Mouse (Mus musculus) kidney, adult 11 months (tissue): ENCODE results near the gene Bcl3.
A peak's percentile ranks its signal among the peaks of the same experiment; 100 is the strongest.
"Not testable (repeated sequence)": the region's sequence is repeated elsewhere in the genome, so short reads cannot be mapped to it uniquely, and the experiment has no call there.

Experiments used
- DNase-seq: peaks from one replicate; pipeline ENCODE4 v3.0.0; 2022

Bcl3 gene

DNA sequence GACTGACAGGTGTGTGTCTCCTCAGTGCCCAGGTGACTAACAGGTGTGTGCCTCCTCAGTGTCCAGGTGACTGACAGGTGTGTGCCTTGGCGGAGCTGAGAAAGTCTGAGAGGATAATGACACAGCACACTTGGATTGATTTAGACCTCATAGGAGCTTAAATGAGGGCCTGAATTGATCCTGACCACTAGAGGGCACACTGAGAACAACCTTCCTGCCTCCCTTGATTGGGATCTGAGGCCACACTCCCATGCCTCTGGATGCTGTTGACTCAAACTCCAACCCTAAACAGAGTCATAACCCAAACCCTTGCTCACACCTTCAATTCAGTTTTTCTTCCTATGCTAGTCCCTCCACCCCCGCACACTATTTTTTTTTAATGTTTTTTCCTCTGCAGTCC, 21.8 kb downstream of the Bcl3 start:
- peak; percentile 51 for DNase-seq

DNA sequence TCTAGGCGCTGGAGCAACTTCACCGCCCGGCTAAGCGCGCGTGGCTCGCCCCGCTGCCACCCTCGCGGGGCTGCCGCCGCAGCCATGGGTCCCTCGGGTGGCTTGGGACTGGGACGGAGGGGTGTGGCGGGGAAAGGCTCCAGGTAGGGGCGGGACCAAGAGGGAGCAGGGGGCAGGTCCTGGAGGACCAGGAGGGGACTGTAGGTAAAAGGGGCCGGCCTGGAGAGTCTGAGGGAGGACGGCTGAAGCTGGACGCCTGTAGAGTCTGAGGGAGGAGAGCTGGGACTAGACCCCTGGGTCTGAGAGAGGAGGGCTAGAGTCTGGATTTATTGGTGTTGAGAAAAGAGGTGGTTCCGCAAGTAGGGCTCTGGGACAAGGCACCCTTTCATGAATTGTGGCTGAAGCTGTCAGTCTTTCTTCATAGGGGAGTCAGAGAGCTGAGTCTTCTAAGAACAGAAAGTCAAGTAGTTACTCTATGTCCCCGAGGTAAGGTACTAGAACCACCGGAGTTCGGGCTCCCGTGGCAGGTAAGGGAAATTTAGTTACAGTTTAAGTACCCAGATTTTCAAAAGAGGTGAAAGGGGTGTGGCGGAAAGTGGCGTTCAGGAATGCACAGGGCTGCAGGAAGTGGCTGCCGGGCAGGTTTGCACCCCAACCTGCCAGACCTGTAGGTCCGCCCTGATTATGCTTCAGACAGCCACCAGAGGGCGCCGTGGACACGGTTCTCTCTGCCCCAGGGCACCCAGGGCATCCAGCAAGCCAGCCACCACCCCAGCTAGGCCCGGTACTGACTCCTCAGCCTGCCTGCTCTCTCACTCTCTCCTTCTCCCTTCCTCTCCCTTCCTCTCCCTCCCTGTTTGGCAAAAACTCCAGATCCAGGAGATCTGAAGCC, 25.6 kb downstream of the Bcl3 start, which contains the start of gene Cblc:
TSS of gene Cblc (minus strand) at position 113 of the 892 bp plus-strand sequence.
- DNase-seq: peak; percentile 93

DNA sequence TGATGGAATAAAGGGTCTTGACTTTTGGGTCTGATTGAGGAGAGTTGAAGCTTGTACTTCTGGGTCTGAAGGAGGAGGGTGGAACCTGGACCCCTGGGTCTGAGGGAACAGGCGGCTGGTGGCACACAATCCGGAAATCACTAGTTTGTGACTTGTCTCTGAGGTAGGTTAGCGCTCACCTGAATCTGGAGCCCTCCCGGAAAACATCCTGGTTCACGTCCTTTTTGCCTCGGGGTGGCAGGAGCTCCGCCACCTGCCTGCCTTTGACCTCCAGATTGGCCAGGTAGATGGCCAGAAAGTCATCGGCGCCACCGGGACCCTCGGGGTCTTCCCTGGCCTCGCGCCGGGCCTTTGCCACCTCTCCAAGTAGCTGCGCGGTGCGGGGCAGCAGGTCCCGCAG, 26.3 kb downstream of the Bcl3 start:
- peak; percentile 54 for DNase-seq

DNA sequence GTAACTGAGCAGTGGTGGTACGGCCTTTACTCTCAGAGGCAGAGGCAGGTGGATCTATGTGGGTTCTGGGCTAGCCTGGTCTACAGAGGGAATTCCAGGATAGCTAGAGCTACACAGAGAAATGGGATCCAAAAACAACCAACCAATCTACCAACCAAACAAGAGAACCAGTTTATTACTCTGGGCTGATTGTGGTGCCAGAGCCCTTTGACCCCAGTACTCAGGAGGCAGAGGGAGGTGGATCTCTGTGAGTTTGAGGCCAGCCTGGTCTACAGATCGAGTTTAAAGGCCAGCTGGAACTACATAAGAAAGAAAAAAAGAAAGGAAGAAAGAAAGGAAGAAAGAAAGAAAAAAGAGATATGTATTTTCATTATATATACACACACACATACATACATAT, 27.3 kb downstream of the Bcl3 start:
- DNase-seq: no peak

DNA sequence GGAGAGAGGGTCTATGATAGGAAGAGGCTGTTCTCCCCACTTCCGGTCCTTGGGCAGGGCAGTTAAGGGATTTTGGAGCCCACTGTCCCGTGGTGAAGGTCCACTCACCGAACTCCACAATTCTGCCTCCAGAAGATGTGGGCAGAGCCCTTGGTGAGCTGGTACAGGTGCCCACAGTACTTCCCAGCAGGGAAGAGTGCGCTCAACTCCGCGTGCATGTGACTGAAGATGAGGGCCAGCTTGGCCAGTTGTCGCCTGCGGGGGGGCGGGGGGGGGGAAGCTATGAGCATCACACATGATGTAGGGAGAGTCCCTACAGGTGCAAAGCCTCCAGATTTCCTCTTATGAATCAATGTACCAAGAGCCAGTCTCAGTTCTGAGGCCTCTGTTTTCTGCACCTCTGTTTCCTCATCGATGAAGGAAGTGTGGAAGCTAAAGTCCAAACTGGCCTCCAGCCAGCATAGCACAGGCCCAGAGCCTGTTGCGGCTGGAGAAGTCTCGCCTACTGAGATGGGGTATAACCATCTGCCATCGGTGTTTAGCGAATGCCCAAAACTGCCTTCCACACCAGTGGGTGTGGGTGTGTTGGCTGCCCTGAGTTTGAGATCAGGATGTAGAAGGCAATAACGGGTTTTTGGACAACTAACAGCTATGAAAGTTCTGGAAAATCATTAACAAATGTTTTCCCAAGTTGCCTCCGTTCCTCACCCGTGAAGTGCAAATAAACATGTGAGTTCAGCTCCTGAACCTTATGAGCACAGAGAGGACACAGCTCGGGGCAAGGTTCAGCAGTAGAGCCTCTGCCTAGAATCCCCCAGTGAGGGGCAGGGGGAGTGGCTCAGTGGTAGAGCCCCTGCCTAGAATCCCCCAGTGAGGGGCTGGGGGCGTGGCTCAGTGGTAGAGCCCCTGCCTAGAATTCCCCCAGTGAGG, 29.6 kb downstream of the Bcl3 start:
- DNase-seq: peak; percentile 75

DNA sequence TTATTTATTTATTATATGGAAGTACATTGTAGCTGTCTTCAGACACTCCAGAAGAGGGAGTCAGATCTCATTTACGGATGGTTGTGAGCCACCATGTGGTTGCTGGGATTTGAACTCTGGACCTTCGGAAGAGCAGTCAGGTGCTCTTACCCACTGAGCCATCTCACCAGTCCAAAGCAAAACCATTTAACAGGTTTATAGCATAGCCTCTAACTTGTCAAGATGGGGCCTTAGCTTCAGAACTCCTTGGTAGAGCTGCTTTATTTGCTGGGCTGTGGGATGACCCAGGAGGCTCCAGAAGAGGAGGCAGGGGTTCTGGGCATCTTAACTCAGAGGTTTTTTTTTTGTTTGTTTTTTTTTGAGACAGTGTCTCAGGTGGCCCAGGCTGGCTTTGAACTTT, 31.1 kb downstream of the Bcl3 start:
- DNase-seq: not testable (repeated sequence)

DNA sequence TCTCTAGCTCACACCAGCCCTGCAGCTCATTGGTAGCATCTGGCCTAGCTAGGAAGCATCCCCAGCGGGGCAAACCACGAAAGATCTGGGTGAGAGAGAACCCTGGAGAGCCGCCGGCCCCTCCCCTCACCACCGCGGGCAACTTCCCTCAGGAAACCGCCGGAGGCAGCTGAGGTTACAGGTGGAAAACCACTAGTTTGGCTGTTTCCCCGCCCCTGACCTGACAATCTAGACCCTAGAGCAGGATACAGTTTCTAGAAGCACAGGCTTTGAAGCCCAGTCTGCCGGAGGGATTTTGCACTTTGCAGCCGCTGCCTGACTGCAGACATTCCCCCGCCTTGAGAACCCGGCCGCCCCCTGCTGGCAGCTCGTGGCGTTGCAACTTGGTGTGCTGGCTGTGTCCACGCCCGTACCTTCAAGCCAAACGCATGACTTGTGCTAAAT, 32.6 kb downstream of the Bcl3 start:
- peak; percentile 74 for DNase-seq

DNA sequence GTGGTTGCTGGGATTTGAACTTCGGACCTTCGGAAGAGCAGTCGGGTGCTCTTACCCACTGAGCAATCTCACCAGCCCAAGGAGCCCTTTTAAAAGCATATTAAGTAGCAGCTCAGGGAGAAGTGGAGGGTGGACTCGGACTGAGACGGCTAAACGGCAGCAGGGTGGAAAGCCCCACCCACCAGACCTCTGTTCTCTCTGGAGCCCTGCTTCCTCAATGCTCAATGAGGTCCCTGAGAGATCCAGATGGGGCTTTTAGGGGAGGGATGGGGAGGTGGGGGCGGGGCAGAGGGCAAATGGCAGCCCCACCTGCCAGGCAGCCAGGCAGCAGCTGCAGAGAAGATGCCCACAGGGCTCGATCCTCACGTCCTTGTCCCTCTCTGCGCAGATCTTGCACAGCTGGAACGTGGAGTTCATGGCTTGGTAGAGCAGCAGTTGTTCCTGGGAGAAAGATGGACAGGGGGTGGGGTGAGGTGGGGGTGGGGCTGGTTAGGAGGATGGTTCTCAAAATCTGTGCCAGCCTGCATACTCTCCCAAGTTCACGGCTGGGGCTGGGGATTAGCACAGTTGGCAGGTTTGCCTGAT, 36.6 kb downstream of the Bcl3 start:
- no peak for DNase-seq

DNA sequence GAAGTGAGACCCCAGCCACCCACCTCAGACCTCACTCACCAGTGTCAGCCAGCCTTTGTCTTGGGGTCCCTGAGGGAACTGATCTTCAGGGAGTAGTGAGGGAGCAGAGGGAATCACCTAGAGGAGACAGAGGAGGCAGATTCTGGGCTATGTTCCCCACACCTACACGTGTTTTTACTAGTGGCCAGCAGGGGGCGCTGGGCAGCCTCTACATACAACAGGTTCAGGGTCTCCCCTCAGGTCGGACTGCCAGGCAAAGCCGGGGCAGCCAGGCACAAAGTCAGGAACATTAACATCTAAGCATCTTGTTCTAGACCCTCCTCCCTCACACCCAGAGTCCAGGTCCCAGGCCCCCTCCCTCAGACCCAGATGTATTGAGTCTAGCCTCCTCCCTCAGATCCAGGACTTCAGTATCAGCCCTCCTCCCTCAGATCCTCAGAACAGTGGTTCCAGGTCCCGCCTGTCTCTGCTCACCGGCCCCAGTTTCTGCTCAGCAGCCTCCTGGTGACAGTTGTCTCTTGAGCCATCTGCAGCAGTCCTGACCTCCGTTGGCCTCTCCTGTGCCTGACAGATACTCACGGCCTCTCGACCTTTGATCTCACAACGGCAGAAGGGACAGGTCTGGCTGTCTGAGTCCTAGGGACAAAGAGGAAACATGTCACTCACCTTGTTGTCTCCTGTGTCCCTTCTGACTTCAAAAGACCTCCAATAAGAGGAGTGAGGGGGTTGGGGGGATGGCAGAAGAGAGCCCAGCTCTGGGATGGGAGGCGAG, 37.6 kb downstream of the Bcl3 start:
- no peak for DNase-seq

DNA sequence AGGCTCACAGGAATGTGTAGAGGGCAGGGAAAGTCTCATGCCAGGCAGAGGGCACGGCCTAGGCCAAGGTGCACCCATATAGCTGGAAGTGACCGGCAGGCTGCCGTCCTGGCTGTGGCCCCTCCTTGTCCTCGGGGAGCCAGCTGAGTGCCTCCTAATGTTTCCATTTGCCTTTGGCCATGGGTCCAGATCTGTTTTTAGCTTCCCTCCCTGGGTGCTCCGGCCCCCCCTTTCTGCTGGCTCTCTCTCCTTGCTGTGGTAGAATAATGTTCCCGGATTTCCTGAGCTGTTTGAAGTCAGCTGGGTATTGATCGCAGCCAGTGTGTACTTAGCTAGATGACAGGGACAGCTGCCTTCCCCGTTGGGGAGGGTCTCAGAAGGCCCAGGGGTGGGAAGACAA, 38.9 kb downstream of the Bcl3 start:
- DNase-seq: no peak

DNA sequence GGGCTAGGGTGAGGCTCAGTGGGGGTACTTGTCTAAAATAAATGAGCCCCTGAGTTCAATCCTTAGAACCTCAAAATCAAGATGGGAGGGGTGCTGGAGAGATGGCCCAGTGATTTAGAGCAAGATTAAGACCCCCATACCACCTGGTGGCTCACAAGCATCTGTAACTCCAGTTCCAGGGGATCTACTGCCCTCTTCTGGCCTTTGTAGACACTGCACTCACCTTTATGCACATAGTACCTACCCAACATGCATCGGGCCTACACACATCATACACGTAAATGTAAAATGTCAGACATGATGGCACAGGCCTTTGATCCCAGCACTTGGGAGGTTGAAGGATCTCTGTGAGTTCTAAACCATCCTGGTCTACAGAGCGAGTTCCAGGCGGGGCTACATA, 39.9 kb downstream of the Bcl3 start:
- DNase-seq: no peak

DNA sequence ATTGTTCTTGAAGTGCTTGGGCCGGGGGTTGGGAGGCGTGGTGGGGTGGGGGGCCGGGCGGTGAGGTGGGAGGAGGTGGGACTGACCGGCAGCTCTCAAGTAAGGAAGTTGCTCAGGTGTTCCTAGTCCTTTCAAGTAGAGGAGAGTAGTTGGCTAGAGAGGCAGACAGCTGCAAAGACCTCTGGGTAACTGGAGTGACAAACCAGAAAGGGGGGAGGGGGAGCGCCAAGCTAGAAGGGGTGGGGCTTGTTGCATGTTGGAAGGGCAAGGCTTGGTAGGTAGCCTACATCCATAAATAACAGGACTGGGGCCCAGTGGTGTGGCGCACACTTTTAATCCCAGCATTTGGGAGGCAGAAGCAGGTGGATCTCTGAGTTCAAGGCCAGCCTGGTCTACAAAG, 40.8 kb downstream of the Bcl3 start:
- DNase-seq: no peak

DNA sequence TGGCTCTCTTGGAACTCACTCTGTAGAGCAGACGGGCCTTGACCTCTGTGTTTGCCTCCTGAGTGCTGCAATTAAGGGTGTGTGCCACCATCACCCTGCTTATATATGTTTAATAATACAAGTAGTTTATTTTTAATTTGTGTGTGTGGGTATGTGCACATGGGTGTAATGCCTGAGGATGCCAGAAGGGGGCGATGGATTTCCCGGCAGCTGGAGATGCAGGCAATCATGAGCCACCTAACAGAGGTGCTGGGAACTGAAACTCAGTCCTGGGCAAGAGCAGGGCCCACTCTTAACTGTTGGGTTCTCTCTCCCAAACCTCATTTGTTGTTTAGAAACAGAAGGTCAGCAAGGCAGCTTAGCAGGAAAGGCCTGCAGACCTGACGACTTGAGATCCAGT, 42.7 kb downstream of the Bcl3 start:
- DNase-seq: no peak

DNA sequence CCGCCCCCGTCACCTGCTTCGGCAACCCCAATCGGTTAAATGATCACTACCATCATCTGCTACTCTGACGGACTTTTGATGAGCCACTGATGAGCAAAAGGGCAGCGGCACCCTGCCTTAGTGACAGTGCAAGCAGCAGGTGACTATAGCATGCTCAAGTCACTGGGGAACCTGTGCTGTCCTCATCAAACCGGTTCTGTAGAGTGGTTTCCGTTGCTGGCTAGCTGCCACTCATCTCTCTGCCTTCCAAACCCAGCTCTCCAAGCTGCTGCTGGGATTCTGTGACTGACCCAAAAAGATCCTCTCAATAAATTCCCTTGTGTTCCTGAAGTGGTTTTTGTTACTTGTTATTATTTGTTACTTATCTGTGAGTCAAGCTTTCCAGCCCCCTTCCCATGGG, 43.9 kb downstream of the Bcl3 start:
- DNase-seq: no peak

DNA sequence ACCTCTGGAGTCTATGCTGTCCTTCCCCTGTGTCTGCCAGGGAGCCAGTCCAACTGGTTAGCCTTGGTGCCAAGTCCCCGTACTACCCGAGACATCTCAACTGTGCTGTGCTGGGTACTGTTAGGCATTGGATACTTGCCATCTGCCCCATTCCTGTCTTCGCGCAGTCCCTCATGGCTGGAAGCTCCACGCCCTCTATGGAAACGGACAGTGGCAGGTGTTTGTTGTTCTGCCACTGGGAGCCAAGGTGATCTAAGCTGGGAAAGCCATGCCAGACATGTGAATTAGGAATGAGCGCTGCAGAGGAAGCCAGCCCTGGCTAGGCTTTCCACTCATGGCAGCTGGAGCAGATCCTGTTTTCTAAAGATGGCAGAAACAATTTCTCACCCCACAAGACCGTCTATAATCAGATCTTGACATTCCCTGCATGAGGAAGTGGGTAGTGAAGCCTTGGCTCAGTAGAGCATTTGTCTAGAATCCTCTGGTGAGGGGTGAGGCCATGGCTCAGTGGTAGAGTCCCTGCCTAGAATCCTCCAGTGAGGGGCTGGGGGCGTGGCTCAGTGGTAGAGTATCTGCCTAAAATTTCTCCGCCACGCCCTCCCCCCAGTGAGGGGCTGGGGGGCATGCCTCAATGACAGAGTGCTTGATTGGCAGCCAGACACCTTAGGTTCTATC, 45.4 kb downstream of the Bcl3 start:
- DNase-seq: no peak

DNA sequence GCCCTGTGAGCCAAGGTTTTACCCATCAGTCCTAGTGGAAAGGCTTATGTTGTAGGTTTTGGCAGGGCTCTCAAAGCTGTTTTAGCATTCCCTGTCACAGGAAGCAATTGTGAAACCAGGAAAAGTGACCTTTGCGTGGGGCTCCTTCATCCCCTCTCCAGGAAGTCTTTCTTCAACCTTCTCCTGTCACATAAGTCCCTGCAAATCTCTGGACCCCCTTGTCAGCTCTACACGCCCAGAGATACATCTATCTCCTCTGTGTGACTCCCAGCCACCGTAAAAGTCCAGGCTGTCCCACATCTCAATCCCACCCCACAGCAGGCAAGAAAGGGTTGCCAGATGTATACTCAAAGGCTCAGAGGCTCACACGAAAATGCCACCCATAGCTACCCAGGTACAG, 50.9 kb downstream of the Bcl3 start:
- DNase-seq: no peak

DNA sequence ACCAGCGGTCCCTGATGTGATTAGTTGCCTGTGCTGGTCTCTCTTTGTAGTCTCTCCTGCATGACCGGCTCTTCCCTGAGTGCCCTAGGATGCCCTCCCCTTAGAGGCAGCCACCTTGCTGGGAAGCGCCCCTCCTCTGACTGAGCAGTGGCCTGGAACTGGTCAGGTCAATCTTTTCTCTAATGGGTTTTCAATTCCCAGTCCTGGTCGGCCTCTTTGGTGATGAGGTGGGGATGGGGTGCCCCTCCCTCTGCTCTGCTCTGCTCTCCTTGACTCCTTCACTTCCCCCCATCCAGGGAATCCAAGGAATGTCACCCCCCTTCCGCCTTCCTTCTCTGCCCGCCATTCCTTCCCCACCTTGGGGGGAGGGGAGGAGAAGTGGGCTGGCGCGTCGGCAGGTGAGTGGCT, 51.6 kb downstream of the Bcl3 start, which contains the start of gene Bcam:
TSS of gene Bcam (minus strand) at position 33 of the 408 bp plus-strand sequence.
- DNase-seq: peak; percentile 73

DNA sequence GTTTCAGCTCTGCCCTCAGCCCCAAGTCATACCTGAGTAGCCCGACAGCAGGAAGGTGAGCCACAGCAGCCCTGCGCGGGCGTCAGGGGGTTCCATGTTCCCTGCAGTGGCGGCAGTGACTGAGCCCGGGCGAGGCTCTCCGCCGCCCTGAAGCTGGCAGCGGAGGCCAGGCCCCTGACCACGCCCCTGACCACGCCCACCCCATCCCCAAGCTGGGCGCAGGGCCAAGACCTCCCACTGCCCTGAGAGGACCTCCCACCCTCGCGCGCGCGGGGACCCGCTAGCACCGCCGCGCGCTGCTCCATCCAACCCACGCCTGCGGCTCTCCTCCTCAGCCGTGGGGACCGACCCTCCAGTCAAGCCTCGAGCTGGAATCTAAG, 52.2 kb downstream of the Bcl3 start:
- DNase-seq: peak; percentile 87

DNA sequence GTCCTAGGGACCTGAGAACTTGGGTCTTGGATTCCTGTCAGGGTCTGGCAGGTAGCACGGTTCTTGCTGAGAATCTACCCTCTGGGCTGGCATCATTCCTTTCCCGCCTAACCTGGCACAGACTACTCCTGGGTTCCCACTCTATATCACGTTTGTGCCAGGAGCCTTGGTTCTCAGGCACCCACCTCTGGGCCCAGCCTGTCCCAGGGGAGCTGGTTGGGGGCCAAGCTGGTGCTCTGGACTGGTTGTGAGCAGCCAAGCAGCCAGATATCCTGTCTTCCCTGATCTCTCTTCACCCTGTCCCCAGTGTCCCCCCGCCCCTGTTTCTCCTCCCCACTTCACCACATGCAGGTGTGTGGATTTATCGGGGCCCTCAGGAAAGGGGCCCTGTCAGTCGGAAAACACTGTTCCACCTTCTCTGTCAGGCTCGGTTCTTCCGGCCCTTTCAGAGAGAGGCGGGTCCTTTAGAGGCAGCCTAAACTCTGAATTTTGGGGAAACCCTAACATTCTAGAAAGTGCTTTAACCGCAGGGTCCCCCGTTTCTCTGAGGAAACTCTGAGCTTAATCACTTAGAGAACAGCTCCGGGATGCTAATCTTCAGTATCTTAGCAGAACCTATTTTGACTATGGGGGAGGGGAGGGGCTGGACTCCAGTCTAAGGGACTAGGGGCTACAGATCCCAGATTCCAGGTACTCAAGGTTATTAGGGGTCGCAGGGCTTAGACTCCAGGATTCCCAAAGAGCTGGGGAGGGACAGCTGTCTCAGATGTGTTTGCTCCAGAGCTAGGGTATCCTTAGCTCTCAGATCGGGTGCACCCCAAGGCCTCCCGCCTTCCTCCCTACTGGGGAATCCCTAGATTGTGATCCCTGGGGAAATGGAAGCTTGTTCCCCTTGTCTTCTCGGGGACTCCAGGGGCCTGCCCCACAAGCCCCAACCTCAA, 52.9 kb downstream of the Bcl3 start:
- no peak for DNase-seq

DNA sequence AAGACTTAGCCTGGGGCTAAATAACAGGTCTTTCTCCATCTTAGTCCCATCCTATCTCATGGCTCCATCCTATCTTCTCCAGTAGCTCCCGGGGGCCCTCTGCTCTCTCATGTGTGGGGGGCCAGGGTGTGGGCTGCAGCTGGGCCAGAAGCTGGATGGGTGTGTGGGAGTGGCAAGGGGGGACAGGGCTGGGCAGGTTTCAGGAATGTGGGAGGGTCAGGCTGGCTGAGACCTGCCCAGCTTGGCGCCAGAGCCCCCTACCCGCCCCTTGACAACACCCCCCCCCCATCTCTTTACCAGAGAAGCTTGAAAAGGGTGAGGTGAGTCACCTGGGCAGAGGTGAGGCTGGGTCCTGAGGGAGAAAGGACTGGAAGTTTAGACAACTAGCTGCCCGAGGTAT, 53.6 kb downstream of the Bcl3 start:
- DNase-seq: no peak

DNA sequence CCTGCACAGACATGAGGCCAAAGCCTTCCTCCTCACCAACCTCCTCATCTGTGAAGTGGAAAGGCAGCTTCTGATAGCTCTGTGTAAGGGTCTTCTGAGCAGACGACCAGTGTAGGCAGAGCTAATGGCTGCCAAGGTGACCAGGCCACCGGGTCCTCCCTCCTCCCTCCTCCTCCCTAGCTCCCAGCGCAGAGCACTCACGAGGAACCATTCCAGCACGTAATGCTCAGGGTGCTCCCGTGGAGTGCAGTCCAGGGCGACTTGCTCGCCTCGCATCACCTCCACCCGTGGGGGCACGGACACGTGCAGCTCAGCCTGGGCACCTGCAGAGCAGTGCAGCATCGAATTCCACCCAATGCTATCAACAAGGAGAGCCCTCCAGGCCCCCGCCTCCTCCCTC, 54.3 kb downstream of the Bcl3 start:
- DNase-seq: peak; percentile 49
